Mouse (Mus musculus): Measurements from ENCODE around the gene Treml1. TPM values are rescaled to one million over a fixed set of nuclear protein-coding genes. Genes with fewer than 3 reads are reported as not detected.
A peak's percentile ranks its signal among the peaks of the same experiment; 100 is the strongest.

The Treml1 gene
- total RNA-seq, 1 experiment from 2014 or later = 14.1 TPM

- ATAC-seq (replicated peaks; ENCODE audit: low read depth, poor library complexity, severe bottlenecking) = no peak
These were observed 3.9 kb upstream of the Treml1 start for GRCm38 (mm10) chr17:48355822-48356221.

- no peak for ATAC-seq (replicated peaks; ENCODE audit: low read depth, poor library complexity, severe bottlenecking)
These were observed 1.8 kb upstream of the Treml1 start for GRCm38 (mm10) chr17:48357892-48358291.

GRCm38 (mm10) chr17:48360462-48360861 lies 746 bp downstream of the Treml1 start:
- ATAC-seq (replicated peaks; ENCODE audit: low read depth, poor library complexity, severe bottlenecking) = peak; percentile 46

- ATAC-seq (replicated peaks; ENCODE audit: low read depth, poor library complexity, severe bottlenecking) = no peak
These were observed 2.6 kb downstream of the Treml1 start for GRCm38 (mm10) chr17:48362346-48362745.

- no peak for ATAC-seq (replicated peaks; ENCODE audit: low read depth, poor library complexity, severe bottlenecking)
These were observed 3.2 kb downstream of the Treml1 start for GRCm38 (mm10) chr17:48362966-48363365.

GRCm38 (mm10) chr17:48363421-48363965 lies 3.8 kb downstream of the Treml1 start:
- ATAC-seq (replicated peaks; ENCODE audit: low read depth, poor library complexity, severe bottlenecking) = no peak

GRCm38 (mm10) chr17:48365511-48366155 lies 5.9 kb downstream of the Treml1 start:
- no peak for ATAC-seq (replicated peaks; ENCODE audit: low read depth, poor library complexity, severe bottlenecking)

GRCm38 (mm10) chr17:48366806-48367205 lies 7.1 kb downstream of the Treml1 start:
- no peak for ATAC-seq (replicated peaks; ENCODE audit: low read depth, poor library complexity, severe bottlenecking)

- ATAC-seq (replicated peaks; ENCODE audit: low read depth, poor library complexity, severe bottlenecking) = no peak
These were observed 11.9 kb downstream of the Treml1 start for GRCm38 (mm10) chr17:48371621-48372020.

GRCm38 (mm10) chr17:48372987-48373386 lies 13.3 kb downstream of the Treml1 start:
- no peak for ATAC-seq (replicated peaks; ENCODE audit: low read depth, poor library complexity, severe bottlenecking)

GRCm38 (mm10) chr17:48376102-48376501 lies 16.4 kb downstream of the Treml1 start:
- ATAC-seq (replicated peaks; ENCODE audit: low read depth, poor library complexity, severe bottlenecking) = no peak

GRCm38 (mm10) chr17:48379050-48379449 lies 19.3 kb downstream of the Treml1 start:
- ATAC-seq (replicated peaks; ENCODE audit: low read depth, poor library complexity, severe bottlenecking) = 0 out of 2 replicates have a peak, but pooled peaks have one; percentile 54

- peak; percentile 63; the same call in 1 of the 2 replicates for ATAC-seq (replicated peaks; ENCODE audit: low read depth, poor library complexity, severe bottlenecking)
These were observed 26.2 kb downstream of the Treml1 start for GRCm38 (mm10) chr17:48385786-48386461.

- ATAC-seq (replicated peaks; ENCODE audit: low read depth, poor library complexity, severe bottlenecking) = no peak
These were observed 28.9 kb downstream of the Treml1 start for GRCm38 (mm10) chr17:48388666-48389065.

GRCm38 (mm10) chr17:48389442-48389841 lies 29.7 kb downstream of the Treml1 start:
- no peak for ATAC-seq (replicated peaks; ENCODE audit: low read depth, poor library complexity, severe bottlenecking)

- ATAC-seq (replicated peaks; ENCODE audit: low read depth, poor library complexity, severe bottlenecking) = no peak
These were observed 31.7 kb downstream of the Treml1 start for GRCm38 (mm10) chr17:48391446-48391845.

GRCm38 (mm10) chr17:48392616-48393015 lies 32.9 kb downstream of the Treml1 start:
- no peak for ATAC-seq (replicated peaks; ENCODE audit: low read depth, poor library complexity, severe bottlenecking)

GRCm38 (mm10) chr17:48401710-48402109 lies 42.0 kb downstream of the Treml1 start:
- ATAC-seq (replicated peaks; ENCODE audit: low read depth, poor library complexity, severe bottlenecking) = no peak

- ATAC-seq (replicated peaks; ENCODE audit: low read depth, poor library complexity, severe bottlenecking) = no peak
These were observed 43.0 kb downstream of the Treml1 start for GRCm38 (mm10) chr17:48402751-48403150.

- no peak for ATAC-seq (replicated peaks; ENCODE audit: low read depth, poor library complexity, severe bottlenecking)
These were observed 44.1 kb downstream of the Treml1 start for GRCm38 (mm10) chr17:48403848-48404247.

GRCm38 (mm10) chr17:48404706-48405105 lies 45.0 kb downstream of the Treml1 start:
- ATAC-seq (replicated peaks; ENCODE audit: low read depth, poor library complexity, severe bottlenecking) = no peak

Data from common myeloid progenitor, adult 5-6 weeks (primary cell).